Mouse (Mus musculus) heart, embryonic 10.5 days (tissue): Measurements from ENCODE around the gene Scn8a. TPM values are rescaled to one million over a fixed set of nuclear protein-coding genes. Genes with fewer than 3 reads are reported as not detected.

ENCODE experiments used
- DNase-seq: peaks from one replicate; pipeline ENCODE4 v3.0.0-alpha.2; 2017; ENCODE audit warnings: low spot score
- H3K27ac ChIP-seq: fragments of 300-500 bp; sonication (generic); 2 replicates; pipeline ENCODE4 v1.5.1; 2016; ENCODE audit warnings: mild to moderate bottlenecking
- H3K27me3 ChIP-seq: fragments of 300-500 bp; sonication (generic); 2 replicates; pipeline ENCODE4 v1.6.1; 2016; ENCODE audit warnings: mild to moderate bottlenecking; ENCODE audit not compliant: poor library complexity, insufficient read depth, severe bottlenecking
- H3K36me3 ChIP-seq: fragments of 300-500 bp; sonication (generic); 2 replicates; pipeline ENCODE4 v1.6.1; 2016; ENCODE audit warnings: mild to moderate bottlenecking, moderate library complexity
- H3K4me1 ChIP-seq: fragments of 300-500 bp; sonication (generic); 2 replicates; pipeline ENCODE4 v1.6.1; 2016; ENCODE audit warnings: mild to moderate bottlenecking
- H3K4me3 ChIP-seq: fragments of 300-500 bp; sonication (generic); 2 replicates; pipeline ENCODE4 v1.5.1; 2016; ENCODE audit warnings: mild to moderate bottlenecking, moderate library complexity
- H3K9me3 ChIP-seq: fragments of 300-500 bp; sonication (generic); 2 replicates; pipeline ENCODE4 v1.6.1; 2016; ENCODE audit warnings: mild to moderate bottlenecking, moderate library complexity
- WGBS: fragments of 180-500 bp; shearing (Covaris S2); methylation state at CpG from one replicate; pipeline ENCODE4 v1.1.7; 2016; 5-methylcytosine and 5-hydroxymethylcytosine counted together
- polyA plus RNA-seq: library from polyadenylated mRNA; unstranded; fragments of >200 nt; fragmentation: Nextera tagmentation; extraction: Ambion mirVana; gene quantifications from 2 replicates; pipeline ENCODE4 v1.2.1, GENCODE M21; 2016

Gene Scn8a
- polyA plus RNA-seq, 1 experiment from 2014 or later: 2.0 TPM

DNA sequence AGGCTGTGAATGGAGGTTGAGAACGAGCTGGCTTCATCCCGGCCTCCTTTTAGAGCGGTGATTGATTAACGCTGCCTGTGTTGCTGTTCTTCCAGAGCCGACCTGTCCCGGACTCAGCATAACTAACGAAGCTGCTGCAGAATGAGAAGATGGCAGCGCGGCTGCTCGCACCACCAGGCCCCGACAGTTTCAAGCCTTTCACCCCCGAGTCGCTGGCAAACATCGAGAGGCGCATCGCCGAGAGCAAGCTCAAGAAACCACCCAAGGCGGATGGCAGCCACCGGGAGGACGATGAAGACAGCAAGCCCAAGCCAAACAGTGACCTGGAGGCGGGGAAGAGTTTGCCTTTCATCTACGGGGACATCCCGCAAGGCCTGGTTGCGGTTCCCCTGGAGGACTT lies 66.5 kb downstream of the Scn8a start:
- Histone ChIP-seq H3K4me1 (no peaks in the 10 kb centered on the region; the same call in 1 of the 2 replicates), H3K27ac (peak overlapping the region; percentile 42), H3K36me3 (no peaks in the 10 kb centered on the region), H3K9me3 (no peaks in the 10 kb centered on the region), H3K27me3 (peaks cover 10% of the 10 kb centered on the region; the same call in 1 of the 2 replicates), H3K4me3 (peak overlapping the region; percentile 25)
- WGBS: 54% methylated on average over 24 of the region's 24 CpGs
- no peak for DNase-seq

DNA sequence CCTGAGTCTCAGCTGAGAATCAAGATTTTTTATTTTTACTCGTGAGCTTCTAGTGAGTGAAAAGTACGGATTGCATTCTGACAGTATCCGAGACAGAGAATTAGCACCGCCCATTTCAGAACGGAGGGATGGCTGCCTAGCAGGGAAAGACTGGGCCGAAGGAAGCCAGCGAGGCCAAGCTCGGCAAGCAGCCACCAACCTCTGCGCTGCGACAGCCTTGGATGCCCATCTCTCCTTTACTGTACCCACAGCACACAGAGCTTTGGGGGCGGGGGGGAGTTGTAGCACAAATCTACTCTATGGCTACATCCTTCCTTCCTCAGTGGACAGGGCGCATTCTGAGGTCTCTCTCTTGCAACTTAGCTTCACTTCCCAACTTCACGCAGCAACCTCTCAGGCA lies 78.7 kb downstream of the Scn8a start:
- no peak for DNase-seq
- Histone ChIP-seq H3K4me1 (no peaks in the 10 kb centered on the region), H3K36me3 (no peaks in the 10 kb centered on the region), H3K9me3 (no peaks in the 10 kb centered on the region), H3K27me3 (peaks cover 4% of the 10 kb centered on the region), H3K27ac (no peak overlapping the region), H3K4me3 (no peak overlapping the region)
- WGBS: 84% methylated on average over 13 of the region's 13 CpGs

DNA sequence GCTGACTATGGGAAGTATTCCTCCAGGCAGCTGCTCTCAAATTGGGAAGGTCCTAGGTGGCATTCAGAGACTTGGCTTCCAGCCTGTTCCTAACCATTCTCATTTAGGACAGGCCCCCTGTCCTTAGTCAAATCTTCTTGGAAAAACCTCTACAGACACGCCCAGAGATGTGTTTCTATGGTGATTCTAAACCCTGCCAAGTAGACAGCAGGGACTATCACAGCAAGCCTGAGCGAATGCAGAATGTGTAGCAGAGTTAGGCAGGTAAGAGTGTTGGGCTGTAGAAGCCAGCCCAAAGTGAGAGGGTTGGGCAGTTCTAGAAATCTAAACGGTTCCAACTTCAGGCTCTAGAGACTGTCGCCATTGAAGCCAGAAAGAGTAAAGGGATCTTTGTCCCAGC lies 79.5 kb downstream of the Scn8a start:
- 78% methylated on average over 4 of the region's 4 CpGs for WGBS
- no peaks in the 10 kb centered on the region for H3K9me3 ChIP-seq
- H3K27me3 ChIP-seq: peaks cover 4% of the 10 kb centered on the region
- DNase-seq: no peak
- H3K36me3 ChIP-seq: no peaks in the 10 kb centered on the region
- no peak overlapping the region for H3K4me3 ChIP-seq
- H3K4me1 ChIP-seq: no peaks in the 10 kb centered on the region
- no peak overlapping the region for H3K27ac ChIP-seq

DNA sequence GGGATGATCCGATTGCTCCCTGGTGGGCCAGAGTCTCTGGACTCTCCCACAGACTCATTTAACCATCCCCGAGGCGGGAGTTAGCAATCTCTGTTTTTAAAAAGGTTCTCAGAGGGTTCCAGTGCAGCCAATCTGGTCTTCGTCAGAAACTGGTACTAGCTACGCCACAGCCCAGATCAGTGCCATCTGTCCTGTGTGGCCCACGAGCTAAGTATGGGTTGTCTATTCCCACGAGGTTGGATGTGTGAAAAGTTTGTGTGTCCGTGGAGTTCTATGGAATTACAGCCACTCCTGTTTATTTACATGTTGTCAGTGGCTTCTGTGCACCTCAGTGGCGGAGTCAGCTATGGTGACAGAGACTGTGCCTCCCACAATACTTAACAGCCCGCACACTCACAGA lies 81.8 kb downstream of the Scn8a start:
- Histone ChIP-seq H3K36me3 (no peaks in the 10 kb centered on the region), H3K4me3 (no peak overlapping the region), H3K27ac (no peak overlapping the region), H3K4me1 (no peaks in the 10 kb centered on the region), H3K9me3 (no peaks in the 10 kb centered on the region), H3K27me3 (peaks cover 4% of the 10 kb centered on the region)
- 81% methylated on average over 10 of the region's 10 CpGs for WGBS
- DNase-seq: no peak

DNA sequence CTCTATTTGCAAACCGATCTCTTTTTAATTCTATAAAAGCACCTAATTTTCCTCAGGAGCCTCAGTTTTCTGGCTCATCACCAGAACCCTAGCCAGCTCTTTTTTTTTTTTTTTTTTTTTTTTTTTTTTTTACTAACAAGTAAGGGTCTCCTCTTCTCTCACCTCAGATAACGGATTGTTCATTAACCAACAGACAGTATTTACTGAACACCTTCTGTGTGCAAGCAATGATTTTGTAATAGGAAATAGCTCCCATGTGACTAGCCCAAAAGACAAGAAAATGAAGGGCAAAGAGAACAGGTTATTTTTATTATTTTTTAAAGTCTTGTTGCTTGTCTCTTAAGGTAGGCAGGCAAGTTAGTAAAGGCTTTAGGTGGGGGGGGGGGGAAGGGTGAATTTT lies 82.6 kb downstream of the Scn8a start:
- H3K9me3 ChIP-seq: no peaks in the 10 kb centered on the region
- WGBS: 81% methylated on average over 2 of the region's 2 CpGs
- H3K4me1 ChIP-seq: no peaks in the 10 kb centered on the region
- H3K4me3 ChIP-seq: no peak overlapping the region
- H3K27ac ChIP-seq: no peak overlapping the region
- no peak for DNase-seq
- no peaks in the 10 kb centered on the region for H3K36me3 ChIP-seq
- peaks cover 4% of the 10 kb centered on the region for H3K27me3 ChIP-seq

DNA sequence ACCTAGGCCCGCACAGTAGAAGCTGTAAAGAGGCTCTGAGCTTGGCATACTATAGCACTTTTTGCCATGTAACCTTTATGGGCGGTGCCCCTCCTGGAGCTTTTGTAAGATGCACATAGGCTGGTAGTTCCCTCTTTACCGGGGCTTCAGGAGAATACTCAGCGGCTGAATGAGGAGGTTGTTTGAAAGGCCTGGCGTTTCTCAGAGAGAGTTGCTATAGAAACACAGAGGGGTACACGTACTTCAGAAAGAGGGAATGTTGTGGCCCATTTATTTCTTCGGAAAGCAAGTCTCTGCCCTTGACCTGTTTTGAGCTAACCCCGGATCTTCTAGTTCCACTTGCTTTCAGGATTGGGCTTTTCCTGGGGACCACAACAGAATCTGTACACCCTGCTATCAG lies 83.2 kb downstream of the Scn8a start:
- no peak overlapping the region for H3K27ac ChIP-seq
- DNase-seq: no peak
- no peaks in the 10 kb centered on the region for H3K9me3 ChIP-seq
- H3K4me1 ChIP-seq: no peaks in the 10 kb centered on the region
- H3K27me3 ChIP-seq: peaks cover 4% of the 10 kb centered on the region
- 56% methylated on average over 8 of the region's 8 CpGs for WGBS
- H3K4me3 ChIP-seq: no peak overlapping the region
- H3K36me3 ChIP-seq: no peaks in the 10 kb centered on the region

DNA sequence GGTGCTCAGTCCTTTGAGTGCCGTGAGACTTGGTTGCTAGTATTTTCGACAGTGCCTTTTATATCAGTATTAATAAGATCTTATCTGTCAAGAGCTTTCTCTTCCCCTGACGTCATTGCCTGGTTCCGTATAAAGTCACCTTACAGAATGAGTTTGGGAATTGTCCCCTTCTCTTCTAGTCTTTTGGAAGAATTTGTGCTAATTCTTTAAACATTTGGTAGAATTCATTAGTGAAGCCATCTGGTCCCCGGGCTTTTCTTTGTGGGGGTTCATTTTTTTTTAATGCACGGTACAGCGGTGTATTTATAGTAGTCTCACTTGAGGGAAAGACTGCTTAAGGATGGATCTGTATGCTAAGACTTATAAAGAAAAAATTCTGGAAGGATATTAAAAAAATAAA lies 84.3 kb downstream of the Scn8a start:
- Histone ChIP-seq H3K36me3 (no peaks in the 10 kb centered on the region), H3K27ac (no peak overlapping the region), H3K4me3 (no peak overlapping the region), H3K9me3 (no peaks in the 10 kb centered on the region), H3K27me3 (peaks cover 4% of the 10 kb centered on the region), H3K4me1 (no peaks in the 10 kb centered on the region)
- WGBS: 82% methylated on average over 7 of the region's 7 CpGs
- DNase-seq: no peak

DNA sequence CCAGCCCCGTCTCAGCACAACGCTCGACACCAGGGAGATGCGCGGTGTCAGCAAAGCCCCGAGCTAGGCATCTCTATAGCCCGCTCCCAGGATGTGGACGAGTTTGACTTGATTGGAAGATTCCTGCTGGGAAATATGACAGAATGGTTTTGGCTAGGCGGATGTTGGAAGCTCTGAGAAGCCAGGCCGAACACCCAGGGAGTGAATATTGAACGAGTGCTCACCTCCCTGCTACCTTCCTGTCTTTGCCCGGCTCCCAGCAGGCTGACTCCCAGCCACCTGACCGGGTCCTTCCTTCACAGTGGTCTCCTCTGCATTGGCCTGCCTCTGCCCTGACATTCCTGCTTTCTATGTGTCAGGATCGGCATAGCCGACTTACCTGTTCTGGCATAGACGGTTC lies 85.1 kb downstream of the Scn8a start:
- peaks cover 1% of the 10 kb centered on the region for H3K27me3 ChIP-seq
- H3K9me3 ChIP-seq: no peaks in the 10 kb centered on the region
- no peak for DNase-seq
- H3K27ac ChIP-seq: no peak overlapping the region
- H3K4me3 ChIP-seq: no peak overlapping the region
- H3K4me1 ChIP-seq: no peaks in the 10 kb centered on the region
- 78% methylated on average over 16 of the region's 16 CpGs for WGBS
- H3K36me3 ChIP-seq: no peaks in the 10 kb centered on the region

DNA sequence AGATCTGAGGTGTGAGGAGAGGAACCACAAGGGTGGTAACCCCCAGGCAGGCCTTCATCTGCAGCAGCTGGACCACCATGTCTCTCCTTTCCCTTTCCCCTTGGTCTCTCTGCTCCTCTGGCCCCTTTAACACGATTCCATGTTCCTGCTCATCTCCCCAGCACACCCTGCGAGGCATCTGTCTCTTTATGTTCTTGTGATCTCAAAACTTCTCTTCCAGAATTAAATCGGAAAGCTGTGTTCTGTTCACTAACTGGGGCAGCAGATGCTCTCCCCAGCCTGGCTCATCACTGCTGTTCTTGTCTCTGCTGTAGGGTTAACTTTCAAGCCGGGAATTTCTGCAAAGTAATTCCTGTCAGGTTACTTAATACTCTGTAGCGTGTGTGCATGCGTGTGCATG lies 91.3 kb downstream of the Scn8a start:
- DNase-seq: no peak
- Histone ChIP-seq H3K27me3 (peaks cover 9% of the 10 kb centered on the region; the same call in 1 of the 2 replicates), H3K4me3 (no peak overlapping the region), H3K36me3 (no peaks in the 10 kb centered on the region), H3K9me3 (no peaks in the 10 kb centered on the region), H3K4me1 (peaks cover 5% of the 10 kb centered on the region), H3K27ac (no peak overlapping the region)
- WGBS: 80% methylated on average over 6 of the region's 6 CpGs

DNA sequence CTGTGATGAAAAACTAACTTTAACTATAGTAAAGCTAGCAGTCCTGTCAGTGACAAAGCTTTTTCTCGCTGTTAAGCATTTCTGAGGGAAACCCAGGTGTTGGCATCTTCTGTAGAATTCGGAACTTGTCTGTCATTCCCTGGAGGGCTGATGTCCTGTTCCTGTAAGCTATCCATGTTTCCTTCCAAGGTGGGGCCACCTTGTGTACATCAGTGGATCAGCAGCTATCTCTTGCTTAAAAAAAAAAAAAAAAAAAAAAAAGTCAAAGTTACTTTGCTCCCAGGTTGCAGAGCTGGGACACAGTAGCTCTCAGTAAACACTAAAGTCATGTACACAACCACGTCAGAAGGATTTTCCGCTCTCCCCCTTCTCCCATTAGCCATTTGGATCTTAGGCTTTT lies 91.9 kb downstream of the Scn8a start:
- H3K4me1 ChIP-seq: peaks cover 5% of the 10 kb centered on the region
- H3K36me3 ChIP-seq: no peaks in the 10 kb centered on the region
- no peak overlapping the region for H3K27ac ChIP-seq
- peaks cover 10% of the 10 kb centered on the region; the same call in 1 of the 2 replicates for H3K27me3 ChIP-seq
- no peaks in the 10 kb centered on the region for H3K9me3 ChIP-seq
- no peak for DNase-seq
- H3K4me3 ChIP-seq: no peak overlapping the region
- WGBS: 67% methylated on average over 4 of the region's 4 CpGs

DNA sequence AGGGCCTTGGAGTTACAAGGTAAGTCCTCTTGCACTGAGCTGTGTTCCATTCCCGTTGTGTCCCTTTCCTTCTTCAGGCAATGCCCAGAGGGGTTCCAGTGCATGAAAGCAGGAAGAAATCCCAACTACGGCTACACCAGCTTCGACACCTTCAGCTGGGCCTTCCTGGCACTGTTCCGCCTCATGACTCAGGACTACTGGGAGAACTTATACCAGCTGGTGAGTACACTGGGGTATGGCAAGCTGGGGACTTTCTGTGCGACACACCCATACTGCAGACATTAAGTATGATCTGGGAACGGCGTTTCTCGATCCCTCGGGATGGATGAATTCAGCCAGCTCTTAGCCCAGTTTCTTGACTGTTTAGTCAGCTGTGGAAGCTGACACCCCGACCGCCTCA lies 101.8 kb downstream of the Scn8a start:
- Histone ChIP-seq H3K36me3 (no peaks in the 10 kb centered on the region), H3K27ac (no peak overlapping the region), H3K4me1 (peaks cover 13% of the 10 kb centered on the region), H3K9me3 (no peaks in the 10 kb centered on the region), H3K4me3 (no peak overlapping the region), H3K27me3 (peaks cover 18% of the 10 kb centered on the region)
- 78% methylated on average over 11 of the region's 11 CpGs for WGBS
- DNase-seq: no peak

DNA sequence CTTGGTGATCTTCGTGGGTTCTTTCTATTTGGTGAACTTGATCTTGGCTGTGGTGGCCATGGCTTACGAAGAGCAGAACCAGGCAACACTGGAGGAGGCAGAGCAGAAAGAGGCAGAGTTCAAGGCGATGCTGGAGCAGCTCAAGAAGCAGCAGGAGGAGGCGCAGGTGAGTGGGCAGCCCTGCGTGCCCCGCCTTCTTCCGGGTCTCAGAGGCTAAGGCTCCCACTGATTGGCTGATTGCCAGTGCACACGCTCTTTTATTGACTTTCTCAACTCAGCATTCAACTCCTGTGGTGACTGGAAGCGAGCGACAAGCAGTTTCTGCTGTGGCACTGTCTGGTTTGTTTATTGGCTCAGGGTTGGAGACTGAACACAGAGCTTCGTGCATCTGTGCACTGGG lies 103.1 kb downstream of the Scn8a start:
- Histone ChIP-seq H3K27me3 (peaks cover 13% of the 10 kb centered on the region; the same call in 1 of the 2 replicates), H3K4me1 (peaks cover 13% of the 10 kb centered on the region), H3K36me3 (no peaks in the 10 kb centered on the region), H3K4me3 (no peak overlapping the region), H3K9me3 (no peaks in the 10 kb centered on the region), H3K27ac (no peak overlapping the region)
- DNase-seq: no peak
- 46% methylated on average over 11 of the region's 11 CpGs for WGBS

DNA sequence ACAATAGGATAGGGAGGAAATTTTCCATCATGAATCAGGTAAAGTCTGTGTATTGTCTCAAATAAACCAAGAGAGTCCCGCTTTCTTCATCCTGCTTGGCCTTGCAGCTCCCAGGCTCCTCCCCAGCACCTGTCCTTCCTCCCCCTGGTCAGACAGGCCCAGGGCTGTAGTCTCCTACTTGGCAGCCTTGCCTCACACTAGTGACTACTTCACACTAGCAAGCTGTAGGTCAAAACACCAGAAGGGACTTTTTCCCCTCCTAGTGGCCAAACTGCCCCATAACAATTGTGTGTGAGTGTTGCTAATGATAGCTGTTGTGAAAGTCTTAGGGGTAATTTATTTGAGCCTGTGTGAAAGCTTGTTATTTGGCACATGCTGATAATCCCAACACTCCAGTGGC lies 105.0 kb downstream of the Scn8a start:
- Histone ChIP-seq H3K9me3 (no peaks in the 10 kb centered on the region), H3K4me1 (0 out of 2 replicates have a peak, but pooled peaks cover 2% of the 10 kb centered on the region), H3K4me3 (no peak overlapping the region), H3K36me3 (no peaks in the 10 kb centered on the region), H3K27ac (no peak overlapping the region), H3K27me3 (peaks cover 13% of the 10 kb centered on the region; the same call in 1 of the 2 replicates)
- WGBS: 81% methylated on average over 1 of the region's 1 CpGs
- no peak for DNase-seq

DNA sequence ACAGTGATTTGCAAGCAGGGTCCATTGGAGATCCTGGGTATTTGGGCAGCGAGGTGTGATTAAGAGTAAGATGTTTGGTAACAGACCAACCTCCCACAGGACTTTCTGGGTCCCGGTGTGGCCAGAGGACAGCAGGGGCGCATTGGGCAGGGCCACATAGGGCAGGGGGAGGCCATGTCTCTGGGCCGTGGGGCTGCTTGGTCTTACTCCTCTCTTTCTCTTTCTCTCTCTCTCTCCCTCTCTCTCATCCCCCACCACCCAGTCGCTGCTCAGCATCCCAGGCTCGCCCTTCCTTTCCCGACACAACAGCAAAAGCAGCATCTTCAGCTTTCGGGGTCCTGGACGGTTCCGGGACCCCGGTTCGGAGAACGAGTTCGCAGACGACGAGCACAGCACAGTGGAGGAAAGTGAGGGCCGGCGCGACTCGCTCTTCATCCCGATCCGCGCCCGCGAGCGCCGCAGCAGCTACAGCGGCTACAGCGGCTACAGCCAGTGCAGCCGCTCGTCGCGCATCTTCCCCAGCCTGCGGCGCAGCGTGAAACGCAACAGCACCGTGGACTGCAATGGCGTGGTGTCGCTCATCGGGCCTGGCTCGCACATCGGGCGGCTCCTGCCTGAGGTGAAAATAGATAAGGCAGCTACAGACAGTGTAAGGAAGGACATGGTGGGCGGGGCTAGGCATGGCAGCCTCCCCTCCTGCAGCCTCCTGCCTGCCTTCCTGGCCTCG lies 113.9 kb downstream of the Scn8a start:
- H3K36me3 ChIP-seq: no peaks in the 10 kb centered on the region
- H3K4me1 ChIP-seq: peaks cover 9% of the 10 kb centered on the region
- no peaks in the 10 kb centered on the region for H3K9me3 ChIP-seq
- H3K27ac ChIP-seq: peak overlapping the region; percentile 71
- WGBS: under 1% methylated on average over 46 of the region's 46 CpGs
- H3K27me3 ChIP-seq: peaks cover 39% of the 10 kb centered on the region
- H3K4me3 ChIP-seq: peak overlapping the region; percentile 70
- peak; percentile 78 for DNase-seq
